Mouse (Mus musculus): ENCODE measurements around the gene Ebf1. TPM values are rescaled to one million over a fixed set of nuclear protein-coding genes. Genes with fewer than 3 reads are reported as not detected.

Gene Ebf1
- polyA plus RNA-seq, 1 experiment from 2014 or later = 30.7 TPM

DNA sequence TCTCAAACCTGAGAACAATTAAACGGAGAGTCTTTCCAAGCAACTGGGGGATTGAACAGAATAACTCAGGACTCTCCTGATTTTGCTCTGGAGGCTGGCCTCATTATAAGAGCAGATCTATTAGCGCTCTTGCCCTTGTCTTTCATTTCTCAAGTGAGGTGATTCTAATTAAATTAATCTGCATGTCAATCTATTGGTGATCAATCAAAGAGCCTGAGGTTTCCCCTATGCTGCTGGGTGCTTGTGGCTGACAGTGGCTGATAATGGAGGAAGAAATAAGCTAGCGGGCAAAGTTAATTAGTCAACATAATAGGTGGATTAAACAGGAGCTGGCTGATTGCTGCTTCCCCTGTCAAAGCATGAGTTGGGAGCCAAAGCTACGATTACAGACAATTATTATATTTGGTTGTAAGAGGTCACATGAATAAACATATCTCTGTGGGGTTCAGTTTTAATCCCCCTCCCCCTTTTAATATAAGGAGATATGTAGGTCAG is 265.4 kb downstream of the Ebf1 start:
- H3K27me3 ChIP-seq = no peaks in the 10 kb centered on the region; the same call in 1 of the 2 replicates
- WGBS = 15% methylated on average over 4 of the region's 4 CpGs
- no peak for ATAC-seq

DNA sequence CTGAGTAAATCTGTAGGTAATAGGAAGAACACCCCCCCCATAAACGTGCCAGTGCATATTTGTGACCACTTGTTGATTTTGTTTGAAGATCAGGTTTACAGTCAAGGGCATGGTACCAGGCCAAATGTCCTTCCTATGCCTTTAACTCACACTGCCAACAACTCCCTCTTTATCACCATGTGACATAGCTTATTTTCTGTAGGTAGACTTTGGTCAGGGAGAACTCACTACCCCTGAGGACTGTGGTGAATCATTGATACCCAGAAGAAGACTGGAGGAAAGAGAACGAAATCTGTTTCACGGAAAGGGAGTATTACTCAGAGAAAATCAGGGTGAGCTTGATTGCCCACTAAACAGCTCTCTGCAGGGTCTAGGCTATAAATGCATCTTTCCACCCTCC is 267.2 kb downstream of the Ebf1 start:
- ATAC-seq = no peak
- Histone ChIP-seq H3K9me3 (replicated peaks) (no peaks in the 10 kb centered on the region), H3K9ac (no peak overlapping the region), H3K27me3 (no peaks in the 10 kb centered on the region; the same call in 1 of the 2 replicates), H3K4me1 (peaks cover 11% of the 10 kb centered on the region), H3K27ac (no peak overlapping the region), H3K4me2 (no peak overlapping the region), H3K4me3 (no peak overlapping the region), H3K36me3 (ENCODE audit: poor library complexity, severe bottlenecking) (no peaks in the 10 kb centered on the region)
- WGBS = 74% methylated on average over 3 of the region's 3 CpGs

More for the DNA sequence above, 265.4 kb downstream of the Ebf1 start:
- Histone ChIP-seq H3K9ac (no peak overlapping the region), H3K9me3 (replicated peaks) (no peaks in the 10 kb centered on the region), H3K36me3 (ENCODE audit: poor library complexity, severe bottlenecking) (no peaks in the 10 kb centered on the region), H3K4me1 (peaks cover 11% of the 10 kb centered on the region), H3K4me3 (no peak overlapping the region), H3K27ac (no peak overlapping the region), H3K4me2 (no peak overlapping the region)

DNA sequence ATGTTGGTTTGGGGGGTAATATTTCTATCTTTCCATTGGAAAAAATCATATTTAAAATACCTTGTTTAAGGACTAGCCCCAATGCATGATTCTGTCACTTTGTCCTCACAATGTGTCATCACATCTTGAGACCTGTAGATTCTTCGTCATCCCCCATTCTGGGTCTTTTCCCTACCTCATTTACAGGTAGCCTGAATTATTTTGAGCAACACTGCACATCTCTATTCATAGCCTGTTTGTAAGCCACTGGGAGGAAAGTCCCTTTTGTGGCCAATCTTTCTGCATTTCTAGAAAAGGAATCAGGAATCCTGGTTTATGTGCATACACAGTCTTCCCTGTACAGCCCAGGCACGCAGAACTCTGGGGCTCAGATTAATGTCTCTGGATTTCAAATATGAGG is 269.8 kb downstream of the Ebf1 start:
- no peak for ATAC-seq
- peaks cover 11% of the 10 kb centered on the region for H3K4me1 ChIP-seq
- H3K27me3 ChIP-seq = peaks cover 4% of the 10 kb centered on the region
- H3K9ac ChIP-seq = no peak overlapping the region
- no peak overlapping the region for H3K27ac ChIP-seq
- WGBS = 85% methylated on average over 2 of the region's 2 CpGs
- no peaks in the 10 kb centered on the region for H3K36me3 ChIP-seq (ENCODE audit: poor library complexity, severe bottlenecking)
- no peaks in the 10 kb centered on the region for H3K9me3 ChIP-seq (replicated peaks)
- no peak overlapping the region for H3K4me2 ChIP-seq
- H3K4me3 ChIP-seq = no peak overlapping the region

DNA sequence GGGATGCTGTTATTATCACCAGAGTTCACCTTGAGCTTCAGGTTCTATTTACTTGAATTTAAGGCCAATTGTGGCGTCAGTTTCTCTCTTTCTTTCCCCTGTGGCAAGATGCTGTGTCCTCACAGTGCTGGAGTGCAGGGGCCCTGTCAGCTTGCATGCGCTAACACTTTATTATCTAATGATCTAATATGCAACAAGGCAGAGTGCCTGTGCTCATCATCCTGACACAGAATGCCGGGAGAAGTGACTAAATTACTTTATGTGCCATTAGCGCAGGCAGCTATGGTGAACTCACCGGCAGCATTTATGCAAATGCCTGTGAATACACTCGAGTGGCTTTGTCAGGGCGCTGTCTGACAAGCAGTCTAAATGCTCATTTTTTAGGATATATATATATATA is 270.6 kb downstream of the Ebf1 start:
- H3K4me1 ChIP-seq = peaks cover 5% of the 10 kb centered on the region
- no peaks in the 10 kb centered on the region for H3K36me3 ChIP-seq (ENCODE audit: poor library complexity, severe bottlenecking)
- 71% methylated on average over 7 of the region's 7 CpGs for WGBS
- peaks cover 4% of the 10 kb centered on the region for H3K27me3 ChIP-seq
- no peak overlapping the region for H3K4me3 ChIP-seq
- no peak overlapping the region for H3K4me2 ChIP-seq
- H3K27ac ChIP-seq = peak overlapping the region; percentile 14; the same call in 1 of the 2 replicates
- ATAC-seq = no peak
- no peak overlapping the region for H3K9ac ChIP-seq
- H3K9me3 ChIP-seq (replicated peaks) = no peaks in the 10 kb centered on the region

DNA sequence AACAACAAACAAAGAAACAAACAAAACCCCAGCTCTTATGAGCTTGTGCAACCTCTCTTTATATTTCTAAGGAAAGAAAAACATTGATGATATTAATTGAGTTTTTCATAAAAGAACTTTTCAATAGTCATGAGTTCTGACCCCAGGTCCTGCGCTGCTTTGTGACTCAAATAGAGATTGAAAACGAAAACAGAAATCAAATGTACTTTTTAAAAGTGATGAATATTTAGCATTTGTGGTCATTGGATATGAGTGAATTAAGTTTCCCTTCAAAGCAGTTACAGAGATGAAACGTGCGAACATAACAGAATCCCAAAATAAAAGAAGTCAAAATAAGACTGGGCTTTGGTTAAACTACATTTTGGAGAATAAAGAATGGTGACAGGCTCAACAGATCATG is 271.3 kb downstream of the Ebf1 start:
- Histone ChIP-seq H3K9ac (no peak overlapping the region), H3K4me1 (peaks cover 4% of the 10 kb centered on the region; the same call in 1 of the 2 replicates), H3K36me3 (ENCODE audit: poor library complexity, severe bottlenecking) (no peaks in the 10 kb centered on the region), H3K4me3 (no peak overlapping the region), H3K27me3 (peaks cover 4% of the 10 kb centered on the region), H3K27ac (no peak overlapping the region), H3K4me2 (no peak overlapping the region), H3K9me3 (replicated peaks) (no peaks in the 10 kb centered on the region)
- no peak for ATAC-seq
- 86% methylated on average over 4 of the region's 4 CpGs for WGBS

DNA sequence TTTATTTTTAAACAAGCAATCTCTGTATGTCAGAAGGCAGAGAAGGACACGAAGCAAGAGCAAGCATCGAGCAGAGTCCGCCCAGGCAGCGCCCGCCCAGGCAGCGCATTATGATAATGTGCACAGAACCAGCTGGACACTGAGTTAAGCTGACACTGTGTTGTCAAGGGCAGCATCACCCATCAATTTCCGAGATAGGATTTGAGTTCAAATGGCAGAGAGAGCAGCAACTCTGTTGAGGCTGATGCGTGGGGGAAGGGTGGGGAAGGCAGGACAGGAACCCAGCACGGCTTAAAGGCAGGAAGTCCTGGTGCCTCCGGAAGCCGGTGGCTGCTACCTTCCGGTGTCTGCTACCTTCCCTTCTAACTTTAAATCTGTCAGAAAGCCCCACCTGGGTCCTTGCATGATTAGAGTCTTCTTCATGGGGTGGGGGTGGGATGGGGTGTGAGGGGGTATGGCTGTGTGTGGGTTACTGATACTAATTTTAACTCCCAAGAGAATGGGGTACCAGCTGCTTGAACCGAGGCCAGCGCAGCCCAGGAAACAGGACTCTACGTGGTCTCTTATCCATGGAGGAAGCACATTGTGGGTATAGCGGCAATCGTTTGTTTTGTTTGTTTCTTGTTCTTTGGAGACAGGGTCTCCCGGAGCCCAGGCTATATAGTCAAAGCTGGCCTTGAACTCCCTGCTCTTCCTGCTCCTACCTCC is 275.9 kb downstream of the Ebf1 start:
- Histone ChIP-seq H3K9ac (no peak overlapping the region), H3K27ac (no peak overlapping the region), H3K4me2 (no peak overlapping the region), H3K4me1 (peaks cover 9% of the 10 kb centered on the region; the same call in 1 of the 2 replicates), H3K36me3 (ENCODE audit: poor library complexity, severe bottlenecking) (no peaks in the 10 kb centered on the region), H3K9me3 (replicated peaks) (no peaks in the 10 kb centered on the region), H3K4me3 (no peak overlapping the region), H3K27me3 (peaks cover 6% of the 10 kb centered on the region; the same call in 1 of the 2 replicates)
- 68% methylated on average over 18 of the region's 18 CpGs for WGBS
- ATAC-seq = no peak

DNA sequence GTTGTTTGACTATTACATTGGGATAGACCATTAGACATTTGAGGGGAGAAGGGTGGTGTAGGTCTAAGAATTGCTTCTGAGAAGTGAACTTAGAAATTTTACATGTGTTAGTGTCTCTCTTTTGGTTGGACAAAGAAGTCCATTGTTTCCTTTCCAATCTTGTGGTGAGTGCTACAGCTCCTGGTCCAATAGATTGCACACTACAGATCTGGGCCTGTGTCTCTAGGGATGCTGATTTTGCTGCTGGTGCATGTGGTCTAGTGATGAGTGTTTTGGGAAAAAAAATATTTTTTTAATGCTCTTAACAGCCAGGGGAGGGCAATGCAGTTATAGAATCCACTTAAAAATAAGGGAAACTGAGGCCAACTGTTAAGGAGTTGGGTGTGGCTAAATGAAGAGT is 276.9 kb downstream of the Ebf1 start:
- Histone ChIP-seq H3K4me1 (peaks cover 9% of the 10 kb centered on the region; the same call in 1 of the 2 replicates), H3K27ac (no peak overlapping the region), H3K4me2 (no peak overlapping the region), H3K27me3 (peaks cover 6% of the 10 kb centered on the region; the same call in 1 of the 2 replicates), H3K9me3 (replicated peaks) (no peaks in the 10 kb centered on the region), H3K36me3 (ENCODE audit: poor library complexity, severe bottlenecking) (no peaks in the 10 kb centered on the region), H3K9ac (no peak overlapping the region), H3K4me3 (no peak overlapping the region)
- no peak for ATAC-seq

DNA sequence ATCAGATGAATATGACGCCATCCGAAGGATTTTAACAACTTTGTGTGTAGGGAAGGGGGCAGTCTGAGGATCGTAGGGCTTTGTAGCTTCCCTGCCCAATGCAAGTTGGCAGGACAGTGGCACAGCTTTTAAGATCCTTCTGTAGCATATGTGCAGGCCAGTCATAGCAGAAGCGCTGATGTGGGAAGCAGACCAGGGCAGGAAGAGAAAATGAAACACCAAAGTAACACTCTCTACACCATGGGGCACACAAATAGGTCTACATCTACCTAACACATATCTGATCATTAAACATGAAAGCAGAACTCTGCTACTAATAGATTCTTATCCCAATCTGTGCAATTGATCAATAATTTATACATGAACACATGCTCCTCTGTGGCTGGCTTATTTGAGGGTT is 277.7 kb downstream of the Ebf1 start:
- WGBS = 92% methylated on average over 4 of the region's 4 CpGs
- Histone ChIP-seq H3K27ac (no peak overlapping the region), H3K9ac (no peak overlapping the region), H3K36me3 (ENCODE audit: poor library complexity, severe bottlenecking) (no peaks in the 10 kb centered on the region), H3K27me3 (0 out of 2 replicates have a peak, but pooled peaks cover 3% of the 10 kb centered on the region), H3K4me3 (no peak overlapping the region), H3K9me3 (replicated peaks) (no peaks in the 10 kb centered on the region), H3K4me1 (peaks cover 12% of the 10 kb centered on the region; the same call in 1 of the 2 replicates), H3K4me2 (no peak overlapping the region)
- ATAC-seq = no peak

DNA sequence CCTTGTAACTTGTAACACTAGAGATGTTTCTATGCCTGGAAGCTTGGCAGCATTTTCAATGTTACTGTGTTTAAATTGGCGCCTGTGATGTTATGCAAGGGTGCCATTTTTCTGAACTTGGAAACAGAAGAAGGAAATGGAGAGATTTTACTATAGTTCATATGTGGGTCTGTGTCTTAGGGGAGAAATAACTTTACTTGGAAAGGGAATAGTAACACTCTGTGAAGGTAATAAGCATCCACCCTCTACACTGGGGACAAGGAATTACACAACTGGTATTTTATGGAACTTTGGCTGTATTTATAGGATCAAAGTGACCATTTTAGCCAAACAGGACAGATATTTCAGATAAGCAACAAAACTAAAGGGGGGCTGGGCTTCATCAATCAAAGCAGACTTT is 278.8 kb downstream of the Ebf1 start:
- Histone ChIP-seq H3K36me3 (ENCODE audit: poor library complexity, severe bottlenecking) (no peaks in the 10 kb centered on the region), H3K9me3 (replicated peaks) (no peaks in the 10 kb centered on the region), H3K9ac (no peak overlapping the region), H3K27me3 (0 out of 2 replicates have a peak, but pooled peaks cover 3% of the 10 kb centered on the region), H3K4me2 (no peak overlapping the region), H3K27ac (no peak overlapping the region), H3K4me1 (peaks cover 23% of the 10 kb centered on the region), H3K4me3 (no peak overlapping the region)
- WGBS = 89% methylated on average over 1 of the region's 1 CpGs
- ATAC-seq = no peak

DNA sequence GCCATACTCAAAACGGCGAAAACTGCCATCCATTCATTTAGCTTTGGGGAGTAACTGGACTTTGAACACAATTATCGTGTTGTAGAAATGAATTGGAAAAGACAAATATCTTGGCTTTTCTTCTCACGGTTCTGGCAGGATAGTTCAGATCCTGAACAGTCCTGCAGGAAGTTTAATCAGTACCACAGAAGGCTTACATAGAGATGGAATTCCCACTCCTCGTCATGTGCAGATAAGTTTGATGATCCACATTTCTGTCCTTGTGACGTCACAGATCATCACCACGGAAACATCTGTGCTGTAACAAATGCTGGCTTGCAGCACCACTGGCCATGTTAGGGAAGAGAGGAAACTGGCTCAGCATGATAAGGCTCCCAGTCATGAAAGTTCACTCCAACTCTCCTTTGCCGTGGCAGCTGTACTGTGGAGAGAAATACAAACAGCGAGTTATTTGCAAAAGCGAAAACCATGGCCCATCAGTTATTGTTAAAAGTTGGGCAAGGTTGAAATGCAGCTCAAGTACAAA is 280.1 kb downstream of the Ebf1 start:
- no peak overlapping the region for H3K27ac ChIP-seq
- H3K4me1 ChIP-seq = peaks cover 36% of the 10 kb centered on the region
- H3K4me3 ChIP-seq = no peak overlapping the region
- H3K9ac ChIP-seq = no peak overlapping the region
- no peak for ATAC-seq
- 79% methylated on average over 10 of the region's 10 CpGs for WGBS
- no peak overlapping the region for H3K4me2 ChIP-seq
- 0 out of 2 replicates have a peak, but pooled peaks cover 4% of the 10 kb centered on the region for H3K27me3 ChIP-seq
- H3K36me3 ChIP-seq (ENCODE audit: poor library complexity, severe bottlenecking) = no peaks in the 10 kb centered on the region
- no peaks in the 10 kb centered on the region for H3K9me3 ChIP-seq (replicated peaks)

DNA sequence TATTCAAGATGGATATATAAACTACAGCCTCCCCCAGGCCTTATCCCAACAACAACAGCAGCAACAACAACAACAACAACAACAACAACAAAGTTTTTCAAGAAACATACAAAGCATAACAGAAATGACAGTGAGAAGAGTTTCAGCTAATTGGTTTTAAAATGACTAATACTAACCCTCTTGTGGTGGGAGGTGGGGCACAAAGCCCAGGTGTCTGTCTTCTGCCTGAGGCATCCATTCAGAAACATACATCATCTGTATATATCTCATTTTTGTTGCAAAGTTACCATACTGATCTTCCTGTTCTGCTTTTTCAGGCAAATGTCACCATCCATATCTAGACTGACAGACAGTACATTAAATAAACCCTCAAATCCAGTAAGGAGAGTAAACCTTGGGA is 282.4 kb downstream of the Ebf1 start:
- no peaks in the 10 kb centered on the region for H3K36me3 ChIP-seq (ENCODE audit: poor library complexity, severe bottlenecking)
- 0 out of 2 replicates have a peak overlapping the region, but pooled peaks have one; percentile 54 for H3K27ac ChIP-seq
- no peak for ATAC-seq
- peaks cover 48% of the 10 kb centered on the region for H3K4me1 ChIP-seq
- 0 out of 2 replicates have a peak, but pooled peaks cover 10% of the 10 kb centered on the region for H3K27me3 ChIP-seq
- no peak overlapping the region for H3K4me3 ChIP-seq
- no peak overlapping the region for H3K9ac ChIP-seq
- no peaks in the 10 kb centered on the region for H3K9me3 ChIP-seq (replicated peaks)
- no peak overlapping the region for H3K4me2 ChIP-seq

DNA sequence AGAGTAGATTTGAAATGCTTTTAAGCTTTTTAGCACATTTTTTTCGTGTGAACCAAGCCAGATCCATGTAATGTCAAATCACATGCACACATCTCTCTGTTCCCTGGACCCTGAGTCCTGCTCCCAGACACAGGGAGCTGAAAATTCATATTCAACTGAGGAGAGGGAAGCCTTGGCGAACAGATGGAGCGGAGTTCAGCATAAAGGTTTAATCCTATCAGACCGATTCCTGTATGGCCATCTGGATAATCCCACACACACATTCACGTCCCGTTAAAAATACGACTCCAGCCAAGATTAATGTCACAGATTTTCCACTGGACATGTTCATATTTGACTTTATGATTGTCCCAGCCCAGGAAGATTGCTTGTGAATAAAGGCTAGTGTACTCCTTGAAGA is 282.8 kb downstream of the Ebf1 start:
- 42% methylated on average over 7 of the region's 7 CpGs for WGBS
- peak overlapping the region; percentile 35 for H3K4me2 ChIP-seq
- peak; percentile 52 for ATAC-seq
- no peak overlapping the region for H3K9ac ChIP-seq
- no peaks in the 10 kb centered on the region for H3K36me3 ChIP-seq (ENCODE audit: poor library complexity, severe bottlenecking)
- H3K4me3 ChIP-seq = no peak overlapping the region
- H3K27me3 ChIP-seq = 0 out of 2 replicates have a peak, but pooled peaks cover 8% of the 10 kb centered on the region
- peak overlapping the region; percentile 54; the same call in 1 of the 2 replicates for H3K27ac ChIP-seq
- no peaks in the 10 kb centered on the region for H3K9me3 ChIP-seq (replicated peaks)
- H3K4me1 ChIP-seq = peaks cover 51% of the 10 kb centered on the region
